Mouse (Mus musculus) lung, postnatal 0 days (tissue): ENCODE results near the gene Prim2. TPM values are rescaled to one million over a fixed set of nuclear protein-coding genes. Genes with fewer than 3 reads are reported as not detected.
A peak's percentile ranks its signal among the peaks of the same experiment; 100 is the strongest.

ENCODE experiments used
- ATAC-seq: fragments of 200-750 bp; cut with Nextera tagmentation; 2 replicates; pipeline ENCODE4 v1.8.0; 2017; ENCODE audit warnings: moderate library complexity
- DNase-seq: peaks from one replicate; pipeline ENCODE4 v3.0.0-alpha.2; 2016; ENCODE audit warnings: low spot score
- H3K27ac ChIP-seq: fragments of 300-500 bp; sonication (generic); 2 replicates; pipeline ENCODE4 v1.5.1; 2014; ENCODE audit warnings: antibody characterized with exemption, mild to moderate bottlenecking, low read length, mixed read lengths
- H3K27me3 ChIP-seq: fragments of 300-500 bp; sonication (generic); replicated peaks from 2 replicates; pipeline ENCODE4 v1.6.1; 2014; ENCODE audit warnings: low read length, mixed read lengths; ENCODE audit not compliant: insufficient read depth
- H3K36me3 ChIP-seq: fragments of 300-500 bp; sonication (generic); 2 replicates; pipeline ENCODE4 v1.6.1; 2014; ENCODE audit warnings: low read length, mixed read lengths; ENCODE audit not compliant: insufficient read depth
- H3K4me1 ChIP-seq: fragments of 300-500 bp; sonication (generic); 2 replicates; pipeline ENCODE4 v1.6.1; 2014; ENCODE audit warnings: antibody characterized with exemption, low read depth, low read length, mixed read lengths; ENCODE audit not compliant: insufficient read depth
- H3K4me2 ChIP-seq: fragments of 300-500 bp; sonication (generic); replicated peaks from 2 replicates; pipeline ENCODE4 v1.6.1; 2014; ENCODE audit warnings: low read depth, mild to moderate bottlenecking, low read length, moderate library complexity, mixed read lengths
- H3K4me3 ChIP-seq: fragments of 300-500 bp; sonication (generic); 2 replicates; pipeline ENCODE4 v1.5.1; 2014; ENCODE audit warnings: low read depth, low read length
- H3K9ac ChIP-seq: fragments of 300-500 bp; sonication (generic); replicated peaks from 2 replicates; pipeline ENCODE4 v1.6.1; 2014; ENCODE audit warnings: low read depth, mild to moderate bottlenecking
- H3K9me3 ChIP-seq: fragments of 300-500 bp; sonication (generic); 2 replicates; pipeline ENCODE4 v1.6.1; 2016; ENCODE audit warnings: low read length, mixed read lengths
- CTCF ChIP-seq: IDR thresholded peaks from 2 replicates; pipeline ENCODE4 v1.5.1; 2016; ENCODE audit warnings: antibody characterized with exemption, mild to moderate bottlenecking
- EP300 ChIP-seq: IDR thresholded peaks from 2 replicates; pipeline ENCODE4 v1.6.1; 2016; ENCODE audit warnings: antibody characterized with exemption, mild to moderate bottlenecking, control low read depth
- WGBS: fragments of 180-500 bp; shearing (Covaris S2); extraction: QIAGEN DNeasy Blood & Tissue Kit; methylation state at CpG from one replicate; pipeline ENCODE4 v1.1.7; 2014; 5-methylcytosine and 5-hydroxymethylcytosine counted together
- polyA plus RNA-seq: library from polyadenylated mRNA; unstranded; fragments of >200 nt; fragmentation: Nextera tagmentation; extraction: Ambion mirVana; gene quantifications from 2 replicates; pipeline ENCODE4 v1.2.1, GENCODE M21; 2015

The Prim2 gene
- polyA plus RNA-seq, 1 experiment from 2014 or later = 7.1 TPM

DNA sequence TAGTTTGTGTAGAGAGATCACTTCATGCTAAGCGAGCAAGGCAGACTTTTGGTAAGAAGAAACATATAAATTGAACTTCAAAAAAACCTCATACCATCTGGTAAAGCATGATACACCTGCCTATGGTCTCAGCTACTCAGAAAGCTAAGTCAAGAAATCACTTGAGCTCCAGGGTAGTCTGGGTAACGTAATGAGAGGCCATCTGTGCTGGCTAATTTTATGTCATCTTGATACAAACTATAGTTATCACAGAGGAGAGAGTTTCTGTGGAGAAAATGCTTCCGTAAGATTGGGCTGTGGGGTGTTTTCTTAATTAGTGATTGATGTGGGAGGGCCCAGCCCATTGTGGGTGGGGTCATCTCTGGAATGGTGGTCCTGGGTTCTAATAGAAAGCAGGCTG, 24.3 kb upstream of the Prim2 start:
- 76% methylated on average over 3 of the region's 3 CpGs for WGBS
- no peak for TF ChIP-seq EP300
- TF ChIP-seq CTCF = no peak
- Histone ChIP-seq H3K4me3 (no peak overlapping the region), H3K9ac (no peak overlapping the region), H3K9me3 (no peaks in the 10 kb centered on the region), H3K4me2 (no peak overlapping the region), H3K27ac (no peak overlapping the region), H3K4me1 (no peaks in the 10 kb centered on the region), H3K27me3 (no peaks in the 10 kb centered on the region), H3K36me3 (no peaks in the 10 kb centered on the region)
- ATAC-seq (no peak), DNase-seq (no peak)

DNA sequence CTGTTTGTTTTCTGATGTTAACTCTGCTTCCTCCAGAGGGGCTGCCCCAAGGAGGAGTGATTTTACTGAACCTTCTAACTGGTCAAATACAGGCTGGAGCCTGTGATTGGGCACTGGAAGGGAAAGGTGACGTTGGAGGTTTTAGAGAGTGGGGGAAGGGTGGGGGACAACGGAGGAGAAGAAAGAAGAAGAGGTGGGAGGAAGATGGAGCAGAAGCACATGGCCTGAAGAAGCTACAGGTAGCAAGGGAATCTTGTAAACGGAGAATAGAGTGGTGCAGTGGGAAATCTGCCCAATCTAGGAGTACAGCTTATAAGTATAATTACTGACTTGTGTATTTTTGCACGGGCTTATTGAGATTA, 20.5 kb upstream of the Prim2 start:
- WGBS = 45% methylated on average over 4 of the region's 4 CpGs

DNA sequence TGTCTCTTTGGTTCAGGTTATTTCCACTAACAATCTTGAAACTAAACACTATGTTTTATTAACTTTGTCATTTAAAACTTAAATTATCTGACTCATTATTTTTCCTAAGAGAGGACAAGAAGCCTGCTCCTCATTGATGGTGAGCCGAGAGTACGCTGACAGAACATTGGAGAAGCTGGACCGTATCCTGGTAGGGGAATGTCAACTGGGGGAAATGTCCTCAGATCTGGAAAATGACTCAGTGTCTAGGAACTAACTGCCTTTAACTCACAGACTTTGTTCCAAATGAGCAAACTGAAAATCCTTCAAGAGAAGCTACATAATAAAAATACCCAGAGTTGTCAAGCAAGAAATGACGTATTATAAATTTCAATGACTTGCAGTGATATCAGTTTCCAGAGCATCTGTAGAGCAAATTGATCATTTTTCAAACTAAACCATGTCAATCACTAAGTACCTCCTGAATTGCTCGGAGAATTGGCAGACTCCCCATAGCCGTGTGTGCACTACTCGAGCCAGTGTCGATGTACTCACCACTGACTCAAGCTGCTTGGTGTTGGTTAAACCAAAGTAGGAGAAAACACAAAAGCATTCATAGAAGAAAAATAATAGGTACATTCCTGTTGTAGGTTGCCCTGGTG, 20.0 kb upstream of the Prim2 start:
- WGBS = 74% methylated on average over 8 of the region's 8 CpGs
- no peak for TF ChIP-seq EP300
- TF ChIP-seq CTCF = no peak
- Histone ChIP-seq H3K4me2 (no peak overlapping the region), H3K27ac (no peak overlapping the region), H3K9me3 (no peaks in the 10 kb centered on the region), H3K36me3 (no peaks in the 10 kb centered on the region), H3K9ac (no peak overlapping the region), H3K27me3 (no peaks in the 10 kb centered on the region), H3K4me1 (no peaks in the 10 kb centered on the region), H3K4me3 (no peak overlapping the region)
- DNase-seq (no peak), ATAC-seq (no peak)

More for the DNA sequence above, 20.5 kb upstream of the Prim2 start:
- no peaks in the 10 kb centered on the region for H3K4me1 ChIP-seq
- no peaks in the 10 kb centered on the region for H3K9me3 ChIP-seq
- H3K27ac ChIP-seq = no peak overlapping the region
- H3K9ac ChIP-seq = no peak overlapping the region
- H3K27me3 ChIP-seq = no peaks in the 10 kb centered on the region
- H3K36me3 ChIP-seq = no peaks in the 10 kb centered on the region
- no peak for DNase-seq
- H3K4me2 ChIP-seq = no peak overlapping the region
- H3K4me3 ChIP-seq = no peak overlapping the region
- TF ChIP-seq EP300 = no peak
- TF ChIP-seq CTCF = no peak
- no peak for ATAC-seq

DNA sequence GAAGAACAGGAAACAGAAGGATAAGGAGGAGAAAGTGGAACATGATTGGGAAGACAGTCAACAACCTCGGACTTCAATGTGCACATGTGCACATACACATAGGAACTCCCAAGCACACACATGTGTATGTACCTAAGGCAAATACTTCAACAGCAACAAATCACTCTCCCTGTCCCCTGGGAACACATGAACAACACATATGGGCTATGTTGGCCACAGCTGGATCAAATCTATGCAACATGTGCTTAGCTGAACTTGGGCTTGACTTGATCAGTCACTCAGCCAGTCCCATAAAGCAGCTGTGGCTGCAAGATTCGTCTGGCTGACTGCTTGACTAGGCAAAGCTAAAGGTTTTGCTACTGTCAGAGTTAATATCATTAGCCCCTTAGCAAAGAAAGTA, 19.2 kb upstream of the Prim2 start:
- H3K4me3 ChIP-seq = no peak overlapping the region
- WGBS = 55% methylated on average over 2 of the region's 2 CpGs

DNA sequence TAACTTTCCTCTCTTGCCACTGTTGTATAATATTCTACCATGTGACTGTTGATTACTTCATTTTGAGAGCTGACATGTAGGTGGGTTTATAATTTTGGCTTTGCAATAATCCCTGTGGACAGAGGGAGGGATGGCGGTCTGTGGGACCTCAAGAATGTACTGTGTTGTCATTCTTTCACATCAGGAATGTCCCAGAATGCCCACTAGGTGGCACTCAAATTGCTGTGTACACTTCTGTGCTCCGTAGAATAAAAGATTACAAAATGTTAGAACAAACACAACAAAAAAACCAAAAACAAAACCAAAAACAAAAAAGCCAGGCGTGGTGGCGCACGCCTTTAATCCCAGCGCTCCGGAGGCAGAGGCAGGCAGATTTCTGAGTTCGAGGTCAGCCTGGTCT, 14.9 kb upstream of the Prim2 start:
- Histone ChIP-seq H3K27ac (no peak overlapping the region), H3K9me3 (no peaks in the 10 kb centered on the region), H3K9ac (no peak overlapping the region), H3K4me2 (no peak overlapping the region), H3K36me3 (no peaks in the 10 kb centered on the region), H3K27me3 (no peaks in the 10 kb centered on the region), H3K4me1 (no peaks in the 10 kb centered on the region), H3K4me3 (no peak overlapping the region)
- whole genome bisulfite sequencing = 67% methylated on average over 8 of the region's 8 CpGs
- TF ChIP-seq CTCF (peak; percentile 72), EP300 (no peak)
- DNase-seq (peak; percentile 53), ATAC-seq (peak; percentile 57)

More for the DNA sequence above, 19.2 kb upstream of the Prim2 start:
- H3K9me3 ChIP-seq = no peaks in the 10 kb centered on the region
- no peak overlapping the region for H3K9ac ChIP-seq
- DNase-seq = no peak
- TF ChIP-seq CTCF (no peak), EP300 (no peak)
- no peaks in the 10 kb centered on the region for H3K4me1 ChIP-seq
- no peaks in the 10 kb centered on the region for H3K27me3 ChIP-seq
- no peaks in the 10 kb centered on the region for H3K36me3 ChIP-seq
- ATAC-seq = no peak
- no peak overlapping the region for H3K4me2 ChIP-seq
- H3K27ac ChIP-seq = no peak overlapping the region

DNA sequence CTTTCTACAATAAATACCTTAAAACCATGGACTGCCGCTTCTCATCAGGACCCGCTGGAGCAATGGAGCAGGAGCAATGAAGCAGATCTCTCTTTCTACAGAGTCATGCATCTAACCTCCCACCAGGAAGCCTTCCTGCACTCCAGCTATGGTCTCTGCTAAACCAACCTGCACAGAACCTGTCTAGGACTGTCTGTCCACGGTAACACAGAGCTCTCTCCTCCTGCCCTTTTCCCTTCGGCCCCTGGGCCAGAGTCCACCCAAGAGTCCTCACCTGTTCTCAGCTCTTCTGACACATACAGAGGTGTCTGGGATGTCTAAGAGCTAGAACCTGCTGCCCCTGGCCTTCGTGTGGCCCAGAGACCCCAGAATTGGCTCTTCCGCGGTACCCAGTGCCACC, 11.3 kb upstream of the Prim2 start:
- TF ChIP-seq EP300 (no peak), CTCF (no peak)
- Histone ChIP-seq H3K27me3 (no peaks in the 10 kb centered on the region), H3K9ac (no peak overlapping the region), H3K4me2 (no peak overlapping the region), H3K27ac (no peak overlapping the region), H3K9me3 (no peaks in the 10 kb centered on the region), H3K4me1 (no peaks in the 10 kb centered on the region), H3K4me3 (no peak overlapping the region), H3K36me3 (no peaks in the 10 kb centered on the region)
- WGBS = 92% methylated on average over 7 of the region's 7 CpGs
- DNase-seq (no peak), ATAC-seq (no peak)

DNA sequence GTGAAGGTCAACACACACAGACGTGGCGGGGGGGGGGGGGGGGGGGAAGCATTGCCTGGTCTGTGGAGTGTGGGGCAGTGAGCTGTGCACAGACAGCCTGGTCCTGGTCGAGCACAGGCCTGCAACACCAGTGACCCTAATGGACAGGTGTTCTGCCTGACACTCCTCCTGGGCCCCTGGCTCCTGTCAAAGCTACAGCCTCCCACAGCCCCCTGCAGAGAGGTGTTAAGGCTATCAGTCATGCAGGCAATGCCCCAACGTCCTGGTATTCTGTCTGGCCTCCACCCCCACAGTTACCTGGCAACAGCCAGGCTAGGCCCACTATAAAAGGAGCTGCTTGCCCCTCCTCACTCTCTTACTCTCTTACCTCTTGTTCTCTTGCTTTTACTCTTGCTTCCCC, 10.8 kb upstream of the Prim2 start:
- no peak overlapping the region for H3K9ac ChIP-seq
- no peak overlapping the region for H3K4me2 ChIP-seq
- ATAC-seq (no peak), DNase-seq (no peak)
- H3K36me3 ChIP-seq = no peaks in the 10 kb centered on the region
- H3K4me1 ChIP-seq = no peaks in the 10 kb centered on the region
- WGBS = 39% methylated on average over 3 of the region's 4 CpGs
- no peak overlapping the region for H3K27ac ChIP-seq
- no peaks in the 10 kb centered on the region for H3K9me3 ChIP-seq
- H3K4me3 ChIP-seq = no peak overlapping the region
- no peaks in the 10 kb centered on the region for H3K27me3 ChIP-seq
- TF ChIP-seq EP300 = no peak
- TF ChIP-seq CTCF = no peak
